ENCODE assay signal across 9 mouse cellular contexts in genomic region chr6:52163366-52164031, GRCm38 (mm10). TPM values are rescaled to one million over a fixed set of nuclear protein-coding genes. Genes with fewer than 3 reads are reported as not detected.
DNase-seq lines count a peak whose midpoint lies in the region; ATAC-seq lines count a peak whose summit lies in the region.
"Had no signal": no experiment of that assay in that cellular context is flagged by ENCODE, and none has a peak within 500 bp of the region (broad histone marks: within the 10 kb centered on the region; RNA-seq: fewer than 3 reads in every experiment).

No protein-coding gene starts in this region.

- no peak overlapping the region for H3K4me2 ChIP-seq in midbrain, embryonic 11.5 days
- no peak overlapping the region for H3K4me2 ChIP-seq in midbrain, embryonic 15.5 days
- peak overlapping the region; percentile 61 for H3K4me2 ChIP-seq in stomach, embryonic 14.5 days (replicated peaks; ENCODE audit: low read depth, low read length)

- intact Hi-C loops in left cerebral cortex, postnatal 4 days (cut with DNase I): no loop called here
- intact Hi-C loops in left cerebral cortex, postnatal 36 days (cut with DNase I): loop anchor here (5.0 kb wide), 1 partner anchor 986 kb away; no protein-coding TSS in a partner anchor

- H3K27ac ChIP-seq in midbrain, embryonic 11.5 days (ENCODE audit: low read depth, low read length): no peak overlapping the region
- no peak overlapping the region for H3K27ac ChIP-seq in midbrain, embryonic 15.5 days
- H3K27ac ChIP-seq in limb, embryonic 10.5 days: peak overlapping the region; percentile 90
- peak overlapping the region; percentile 98 for H3K27ac ChIP-seq in stomach, embryonic 14.5 days (ENCODE audit: low read length)

- H3K9ac ChIP-seq in midbrain, embryonic 11.5 days (ENCODE audit: low read length): no peak overlapping the region
- H3K9ac ChIP-seq in midbrain, embryonic 15.5 days: no peak overlapping the region
- H3K9ac ChIP-seq in stomach, embryonic 14.5 days (replicated peaks; ENCODE audit: low read depth, low read length): peak overlapping the region; percentile 78

- no peak overlapping the region for H3K4me3 ChIP-seq in midbrain, embryonic 11.5 days (ENCODE audit: low read depth, low read length)
- H3K4me3 ChIP-seq in midbrain, embryonic 15.5 days: no peak overlapping the region
- H3K4me3 ChIP-seq in limb, embryonic 10.5 days: peak overlapping the region; percentile 58
- H3K4me3 ChIP-seq in stomach, embryonic 14.5 days (ENCODE audit: low read depth, low read length): peak overlapping the region; percentile 78
- H3K4me3 ChIP-seq: myocyte had no signal

- H3K36me3 ChIP-seq in midbrain, embryonic 11.5 days (ENCODE audit: control insufficient read depth, insufficient read depth, low read length): no peaks in the 10 kb centered on the region
- H3K36me3 ChIP-seq in midbrain, embryonic 15.5 days (replicated peaks): no peaks in the 10 kb centered on the region
- no peaks in the 10 kb centered on the region for H3K36me3 ChIP-seq in limb, embryonic 10.5 days
- H3K36me3 ChIP-seq in stomach, embryonic 14.5 days (ENCODE audit: control insufficient read depth, insufficient read depth, low read length): no peaks in the 10 kb centered on the region

- under 1% methylated on average over 17 of the region's 17 CpGs for WGBS in midbrain, embryonic 11.5 days
- 2% methylated on average over 17 of the region's 17 CpGs for whole genome bisulfite sequencing in midbrain, embryonic 15.5 days
- WGBS in limb, embryonic 10.5 days: 2% methylated on average over 17 of the region's 17 CpGs
- WGBS in stomach, embryonic 14.5 days: 5% methylated on average over 17 of the region's 17 CpGs

- DNase-seq in adrenal gland, adult 2 months: peak; percentile 55
- DNase-seq in adrenal gland, adult 18-20 months (ENCODE audit: low spot score in 2 of 2): no peak
- peak; percentile 97 for DNase-seq in midbrain, embryonic 11.5 days (ENCODE audit: low spot score, missing footprints)
- peak; percentile 73 for DNase-seq in limb, embryonic 10.5 days (ENCODE audit: low spot score)
- DNase-seq in left cerebral cortex, postnatal 4 days: no peak
- DNase-seq in left cerebral cortex, postnatal 36 days (ENCODE audit: low spot score in 2 of 2): no peak

- H3K27me3 ChIP-seq in midbrain, embryonic 11.5 days (ENCODE audit: control insufficient read depth, insufficient read depth, low read length): peaks cover 97% of the 10 kb centered on the region
- peaks cover 93% of the 10 kb centered on the region for H3K27me3 ChIP-seq in midbrain, embryonic 15.5 days (replicated peaks)
- peaks cover 48% of the 10 kb centered on the region for H3K27me3 ChIP-seq in limb, embryonic 10.5 days (ENCODE audit: low read depth, poor library complexity, severe bottlenecking)
- H3K27me3 ChIP-seq in stomach, embryonic 14.5 days (ENCODE audit: control insufficient read depth, insufficient read depth, low read length): no peaks in the 10 kb centered on the region

- H3K9me3 ChIP-seq in midbrain, embryonic 11.5 days (ENCODE audit: control insufficient read depth, low read length): no peaks in the 10 kb centered on the region
- H3K9me3 ChIP-seq in midbrain, embryonic 15.5 days: no peaks in the 10 kb centered on the region
- H3K9me3 ChIP-seq in limb, embryonic 10.5 days (replicated peaks): no peaks in the 10 kb centered on the region
- H3K9me3 ChIP-seq in stomach, embryonic 14.5 days (ENCODE audit: control insufficient read depth, low read depth, low read length): no peaks in the 10 kb centered on the region

- no peak for ATAC-seq in midbrain, embryonic 11.5 days (ENCODE audit: low FRiP score)
- ATAC-seq in midbrain, embryonic 15.5 days (replicated peaks): no peak
- ATAC-seq in stomach, embryonic 14.5 days (ENCODE audit: insufficient number of reproducible peaks, insufficient read depth, low FRiP score, low read depth): 0 out of 2 replicates have a peak, but pooled peaks have one; percentile 10

- peaks cover 5% of the 10 kb centered on the region; the same call in 1 of the 2 replicates for H3K4me1 ChIP-seq in midbrain, embryonic 11.5 days (ENCODE audit: control insufficient read depth, insufficient read depth, low read length)
- H3K4me1 ChIP-seq in midbrain, embryonic 15.5 days: peaks cover 6% of the 10 kb centered on the region
- peaks cover 97% of the 10 kb centered on the region for H3K4me1 ChIP-seq in limb, embryonic 10.5 days
- peaks cover 13% of the 10 kb centered on the region for H3K4me1 ChIP-seq in stomach, embryonic 14.5 days (ENCODE audit: control insufficient read depth, insufficient read depth, low read length)

RNA-seq across cellular contexts. Expression of gene Hoxa2, which starts 1.1 kb away (rescaled TPM):
- total RNA-seq in adrenal gland, adult 2 months (2021): 1 to 10 TPM; 1.5 to 2.6 TPM
- 1.1 and 1.7 TPM in 2 replicates for polyA plus RNA-seq in adrenal gland, adult 2 months (2012; rRNA removed)
- total RNA-seq in adrenal gland, adult 18-20 months (2021): 1 to 10 TPM in 1 of 2 experiments, under 1 TPM in 1; 0.96 to 1.3 TPM
- 0.14 and 0.26 TPM in 2 replicates for polyA plus RNA-seq in midbrain, embryonic 11.5 days (2014; fragmentation: Nextera tagmentation; extraction: Ambion mirVana)
- polyA plus RNA-seq in midbrain, embryonic 15.5 days (2015; fragmentation: Nextera tagmentation; extraction: Ambion mirVana): 0.19 and 0.25 TPM in 2 replicates
- polyA plus RNA-seq in limb, embryonic 10.5 days (2016; fragmentation: Nextera tagmentation; extraction: Ambion mirVana): 4.5 and 5.3 TPM in 2 replicates
- 17.4 and 18.5 TPM in 2 replicates for polyA plus RNA-seq in stomach, embryonic 14.5 days (2014; fragmentation: Nextera tagmentation; extraction: Ambion mirVana)
- total RNA-seq in left cerebral cortex, postnatal 4 days (2021): not detected
- total RNA-seq in left cerebral cortex, postnatal 36 days (2021): not detected

RNA-seq across cellular contexts. Expression of gene Hoxa1, which starts 5.4 kb away (rescaled TPM):
- under 1 TPM; 0.52 to 0.86 TPM for total RNA-seq in adrenal gland, adult 2 months (2021)
- polyA plus RNA-seq in adrenal gland, adult 2 months (2012; rRNA removed): 0.47 and 0.68 TPM in 2 replicates
- total RNA-seq in adrenal gland, adult 18-20 months (2021): under 1 TPM; 0.29 to 0.43 TPM
- polyA plus RNA-seq in midbrain, embryonic 11.5 days (2014; fragmentation: Nextera tagmentation; extraction: Ambion mirVana): 0.53 and 0.63 TPM in 2 replicates
- polyA plus RNA-seq in midbrain, embryonic 15.5 days (2015; fragmentation: Nextera tagmentation; extraction: Ambion mirVana): 0.14 TPM in 1 of 2 replicates, not detected in the other
- polyA plus RNA-seq in limb, embryonic 10.5 days (2016; fragmentation: Nextera tagmentation; extraction: Ambion mirVana): 1.3 and 1.9 TPM in 2 replicates
- 2.1 and 3.0 TPM in 2 replicates for polyA plus RNA-seq in stomach, embryonic 14.5 days (2014; fragmentation: Nextera tagmentation; extraction: Ambion mirVana)
- total RNA-seq in left cerebral cortex, postnatal 4 days (2021): not detected
- total RNA-seq in left cerebral cortex, postnatal 36 days (2021): not detected

RNA-seq across cellular contexts. Expression of gene 5730596B20Rik, which starts 13.8 kb away (rescaled TPM):
- under 1 TPM; 0.35 to 0.41 TPM for total RNA-seq in adrenal gland, adult 2 months (2021)
- polyA plus RNA-seq in adrenal gland, adult 2 months (2012; rRNA removed): 0.02 and 0.04 TPM in 2 replicates
- total RNA-seq in adrenal gland, adult 18-20 months (2021): under 1 TPM; 0.13 to 0.33 TPM
- polyA plus RNA-seq in midbrain, embryonic 11.5 days (2014; fragmentation: Nextera tagmentation; extraction: Ambion mirVana): not detected in 2 replicates
- polyA plus RNA-seq in midbrain, embryonic 15.5 days (2015; fragmentation: Nextera tagmentation; extraction: Ambion mirVana): not detected in 2 replicates
- 1.1 and 1.3 TPM in 2 replicates for polyA plus RNA-seq in limb, embryonic 10.5 days (2016; fragmentation: Nextera tagmentation; extraction: Ambion mirVana)
- 4.4 and 4.7 TPM in 2 replicates for polyA plus RNA-seq in stomach, embryonic 14.5 days (2014; fragmentation: Nextera tagmentation; extraction: Ambion mirVana)
- total RNA-seq in left cerebral cortex, postnatal 4 days (2021): not detected
- total RNA-seq in left cerebral cortex, postnatal 36 days (2021): not detected

RNA-seq across cellular contexts. Expression of gene Hoxa4, which starts 28.1 kb away (rescaled TPM):
- 1 to 10 TPM; 2.2 to 6.3 TPM for total RNA-seq in adrenal gland, adult 2 months (2021)
- 0.99 and 4.0 TPM in 2 replicates for polyA plus RNA-seq in adrenal gland, adult 2 months (2012; rRNA removed)
- 1 to 10 TPM; 1.8 to 3.1 TPM for total RNA-seq in adrenal gland, adult 18-20 months (2021)
- polyA plus RNA-seq in midbrain, embryonic 11.5 days (2014; fragmentation: Nextera tagmentation; extraction: Ambion mirVana): not detected in 2 replicates
- polyA plus RNA-seq in midbrain, embryonic 15.5 days (2015; fragmentation: Nextera tagmentation; extraction: Ambion mirVana): not detected in 2 replicates
- 1.6 and 1.8 TPM in 2 replicates for polyA plus RNA-seq in limb, embryonic 10.5 days (2016; fragmentation: Nextera tagmentation; extraction: Ambion mirVana)
- 6.7 and 6.8 TPM in 2 replicates for polyA plus RNA-seq in stomach, embryonic 14.5 days (2014; fragmentation: Nextera tagmentation; extraction: Ambion mirVana)
- not detected for total RNA-seq in left cerebral cortex, postnatal 4 days (2021)
- total RNA-seq in left cerebral cortex, postnatal 36 days (2021): not detected

RNA-seq across cellular contexts. Expression of gene Hoxa5, which starts 40.9 kb away (rescaled TPM):
- total RNA-seq in adrenal gland, adult 2 months (2021): 10 to 100 TPM; 13.6 to 22.8 TPM
- polyA plus RNA-seq in adrenal gland, adult 2 months (2012; rRNA removed): 12.9 and 16.3 TPM in 2 replicates
- total RNA-seq in adrenal gland, adult 18-20 months (2021): 10 to 100 TPM; 13.3 to 20.2 TPM
- not detected in 2 replicates for polyA plus RNA-seq in midbrain, embryonic 11.5 days (2014; fragmentation: Nextera tagmentation; extraction: Ambion mirVana)
- polyA plus RNA-seq in midbrain, embryonic 15.5 days (2015; fragmentation: Nextera tagmentation; extraction: Ambion mirVana): 0.64 TPM in 1 of 2 replicates, not detected in the other
- polyA plus RNA-seq in limb, embryonic 10.5 days (2016; fragmentation: Nextera tagmentation; extraction: Ambion mirVana): 9.8 and 10.4 TPM in 2 replicates
- 24.4 and 27.1 TPM in 2 replicates for polyA plus RNA-seq in stomach, embryonic 14.5 days (2014; fragmentation: Nextera tagmentation; extraction: Ambion mirVana)
- not detected for total RNA-seq in left cerebral cortex, postnatal 4 days (2021)
- not detected for total RNA-seq in left cerebral cortex, postnatal 36 days (2021)

Comparison
In these comparisons a context has a peak if more than half of its experiments do, and no peak if none do; other contexts are left out.
1. DNase-seq: peak in adrenal gland, adult 2 months (single experiment), midbrain, embryonic 11.5 days (single experiment) and limb, embryonic 10.5 days (single experiment); none in adrenal gland, adult 18-20 months (0 of 2), left cerebral cortex, postnatal 4 days (single experiment) and left cerebral cortex, postnatal 36 days (0 of 2).
2. H3K27ac ChIP-seq: peak in limb, embryonic 10.5 days (single experiment) and stomach, embryonic 14.5 days (single experiment); none in midbrain, embryonic 11.5 days (single experiment) and midbrain, embryonic 15.5 days (single experiment).
3. H3K4me3 ChIP-seq: peak in limb, embryonic 10.5 days (single experiment) and stomach, embryonic 14.5 days (single experiment); none in midbrain, embryonic 11.5 days (single experiment) and midbrain, embryonic 15.5 days (single experiment).